In the genomic region with DNA sequence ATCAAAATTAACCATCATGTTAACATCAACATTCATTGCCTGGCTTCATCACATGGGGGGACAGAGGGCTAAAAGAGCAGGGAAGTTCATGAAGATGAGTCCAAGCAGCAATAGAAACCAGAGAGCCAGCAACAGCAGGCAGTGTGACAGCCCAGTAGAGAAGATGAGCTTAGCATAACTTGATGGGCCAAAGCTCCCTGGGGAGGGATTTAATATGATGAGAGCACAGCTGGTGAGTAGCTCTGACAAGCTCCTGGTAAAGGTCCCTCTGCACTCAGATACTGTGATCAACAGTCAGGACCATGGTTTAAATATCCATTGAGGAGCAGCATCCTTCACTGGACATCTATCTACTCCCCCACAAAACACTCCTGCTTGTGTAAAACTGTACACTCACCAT, we compare ENCODE assay signal across 24 mouse cellular contexts.
"Had no signal": no experiment of that assay in that cellular context is flagged by ENCODE, and none has a peak within 500 bp of the region (broad histone marks: within the 10 kb centered on the region; RNA-seq: fewer than 3 reads in every experiment).

No protein-coding gene starts in this region.

- H3K9me3 ChIP-seq: heart, embryonic 10.5 days; heart, embryonic 12.5 days; hindbrain, embryonic 13.5 days; hindbrain, embryonic 15.5 days; intestine, embryonic 15.5 days; limb, embryonic 13.5 days; limb, embryonic 15.5 days; liver, embryonic 12.5 days had no signal

- DNase-seq: gastrocnemius, adult 2 months; gastrocnemius, postnatal 10 days; gastrocnemius, postnatal 25 days; heart, adult 18-20 months; heart, postnatal 10 days; heart, postnatal 4 days; kidney, adult 18-20 months; kidney, adult 8-10 months; kidney, postnatal 14 days; kidney, postnatal 36 days; layer of hippocampus, adult 9-11 months; layer of hippocampus, postnatal 36 days had no signal

- ATAC-seq: inflammation-experienced regulatory T-cells, adult 6 months; intestine, embryonic 15.5 days; intestine, postnatal 0 days; liver, embryonic 12.5 days had no signal

- H3K4me2 ChIP-seq: heart, embryonic 12.5 days; hindbrain, embryonic 13.5 days; hindbrain, embryonic 15.5 days; intestine, embryonic 15.5 days; limb, embryonic 13.5 days; limb, embryonic 15.5 days; liver, embryonic 12.5 days had no signal

- H3K9ac ChIP-seq: heart, embryonic 12.5 days; hindbrain, embryonic 13.5 days; hindbrain, embryonic 15.5 days; intestine, embryonic 15.5 days; limb, embryonic 13.5 days; limb, embryonic 15.5 days; liver, embryonic 12.5 days; liver, embryonic 14.5 days had no signal

- H3K27ac ChIP-seq: gastrocnemius, adult 2 months; heart, embryonic 10.5 days; hindbrain, embryonic 13.5 days; hindbrain, embryonic 15.5 days; intestine, embryonic 15.5 days; kidney, postnatal 0 days; limb, embryonic 13.5 days; limb, embryonic 15.5 days; liver, embryonic 12.5 days; liver, embryonic 14.5 days had no signal

- H3K36me3 ChIP-seq: heart, embryonic 10.5 days; heart, embryonic 12.5 days; hindbrain, embryonic 13.5 days; hindbrain, embryonic 15.5 days; intestine, embryonic 15.5 days; limb, embryonic 13.5 days; limb, embryonic 15.5 days; liver, embryonic 12.5 days had no signal

- H3K4me1 ChIP-seq: heart, embryonic 10.5 days; heart, embryonic 12.5 days; hindbrain, embryonic 13.5 days; hindbrain, embryonic 15.5 days; intestine, embryonic 15.5 days; limb, embryonic 13.5 days; limb, embryonic 15.5 days; liver, embryonic 12.5 days had no signal

- H3K27me3 ChIP-seq: heart, embryonic 12.5 days; hindbrain, embryonic 13.5 days; hindbrain, embryonic 15.5 days; intestine, embryonic 15.5 days; limb, embryonic 13.5 days; limb, embryonic 15.5 days; liver, embryonic 12.5 days had no signal

- H3K4me3 ChIP-seq: gastrocnemius, adult 2 months; heart, embryonic 10.5 days; heart, embryonic 12.5 days; hindbrain, embryonic 13.5 days; hindbrain, embryonic 15.5 days; intestine, embryonic 15.5 days; limb, embryonic 13.5 days; limb, embryonic 15.5 days; liver, embryonic 12.5 days had no signal
